Mouse (Mus musculus): ENCODE data around the gene Scnn1b. TPM values are rescaled to one million over a fixed set of nuclear protein-coding genes. Genes with fewer than 3 reads are reported as not detected.

Gene Scnn1b
- polyA plus RNA-seq, 1 experiment = not detected

- Histone ChIP-seq H3K4me2 (ENCODE audit: low read depth) (no peak overlapping the region), H3K4me3 (no peak overlapping the region), H3K36me3 (ENCODE audit: control insufficient read depth, insufficient read depth) (peaks cover 12% of the 10 kb centered on the region), H3K27me3 (ENCODE audit: control insufficient read depth, insufficient read depth, insufficient read length) (no peaks in the 10 kb centered on the region), H3K79me2 (ENCODE audit: control insufficient read depth, insufficient read depth) (no peaks in the 10 kb centered on the region), H3ac (ENCODE audit: control insufficient read depth, insufficient read length) (no peak overlapping the region)
- TF ChIP-seq POLR2A (IDR thresholded peaks at IDR 0.05; ENCODE audit: insufficient read length, low read depth) = no peak
- no peak for TF ChIP-seq E2F4 (IDR thresholded peaks at IDR 0.05; ENCODE audit: insufficient read depth)
- peak; percentile 29 to 99 (median 97) for TF ChIP-seq MYOD1 (IDR thresholded peaks at IDR 0.05; ENCODE audit: control insufficient read depth in 1 of 3, insufficient read length in 2 of 3, low read depth in 2 of 3)
Measured at GRCm38 (mm10) chr7:121954891-121955669, 90.2 kb downstream of the Scnn1b start.

GRCm38 (mm10) chr7:121955802-121956201 is 91.0 kb downstream of the Scnn1b start:
- no peaks in the 10 kb centered on the region for H3K27me3 ChIP-seq (ENCODE audit: control insufficient read depth, insufficient read depth, insufficient read length)
- H3K4me2 ChIP-seq (ENCODE audit: low read depth) = no peak overlapping the region
- TF ChIP-seq POLR2A (IDR thresholded peaks at IDR 0.05; ENCODE audit: insufficient read length, low read depth) (no peak), USF1 (IDR thresholded peaks at IDR 0.05; ENCODE audit: low read depth) (no peak), TCF3 (IDR thresholded peaks at IDR 0.05; ENCODE audit: insufficient read length, low read depth) (no peak), MYOD1 (IDR thresholded peaks at IDR 0.05; ENCODE audit: control insufficient read depth in 1 of 3, insufficient read length in 2 of 3, low read depth in 2 of 3) (no peak), REST (IDR thresholded peaks at IDR 0.05; ENCODE audit: insufficient read depth, insufficient read length) (no peak), MYOG (IDR thresholded peaks at IDR 0.05; ENCODE audit: control insufficient read depth in 1 of 3, insufficient read depth in 1 of 3, insufficient read length in 2 of 3, low read depth in 2 of 3) (no peak)
- H3K36me3 ChIP-seq (ENCODE audit: control insufficient read depth, insufficient read depth) = peaks cover 12% of the 10 kb centered on the region
- no peak overlapping the region for H3ac ChIP-seq (ENCODE audit: control insufficient read depth, insufficient read length)
- no peaks in the 10 kb centered on the region for H3K79me2 ChIP-seq (ENCODE audit: control insufficient read depth, insufficient read depth)
- no peak overlapping the region for H3K4me3 ChIP-seq

- no peaks in the 10 kb centered on the region for H3K27me3 ChIP-seq (ENCODE audit: control insufficient read depth, insufficient read depth, insufficient read length)
- TF ChIP-seq REST (IDR thresholded peaks at IDR 0.05; ENCODE audit: insufficient read depth, insufficient read length) (no peak), SRF (IDR thresholded peaks at IDR 0.05; ENCODE audit: control insufficient read depth, insufficient read length, low read depth) (no peak), POLR2A (IDR thresholded peaks at IDR 0.05; ENCODE audit: insufficient read length, low read depth) (no peak), MYOD1 (IDR thresholded peaks at IDR 0.05; ENCODE audit: control insufficient read depth in 1 of 3, insufficient read length in 2 of 3, low read depth in 2 of 3) (no peak), CEBPB (IDR thresholded peaks at IDR 0.05; ENCODE audit: insufficient read depth, poor library complexity, severe bottlenecking) (no peak), E2F4 (IDR thresholded peaks at IDR 0.05; ENCODE audit: insufficient read depth) (no peak), TCF3 (IDR thresholded peaks at IDR 0.05; ENCODE audit: insufficient read length, low read depth) (no peak), TCF12 (IDR thresholded peaks at IDR 0.05; ENCODE audit: insufficient read depth, poor library complexity, severe bottlenecking) (no peak), MYOG (IDR thresholded peaks at IDR 0.05; ENCODE audit: control insufficient read depth in 1 of 3, insufficient read depth in 1 of 3, insufficient read length in 2 of 3, low read depth in 2 of 3) (no peak), POLR2AphosphoS2 (IDR thresholded peaks at IDR 0.05; ENCODE audit: insufficient read length, low read depth) (no peak), MAX (IDR thresholded peaks at IDR 0.05; ENCODE audit: low read depth) (no peak), USF1 (IDR thresholded peaks at IDR 0.05; ENCODE audit: low read depth) (no peak)
- peaks cover 8% of the 10 kb centered on the region for H3K36me3 ChIP-seq (ENCODE audit: control insufficient read depth, insufficient read depth)
- no peak overlapping the region for H3ac ChIP-seq (ENCODE audit: control insufficient read depth, insufficient read length)
- H3K79me2 ChIP-seq (ENCODE audit: control insufficient read depth, insufficient read depth) = no peaks in the 10 kb centered on the region
- H3K4me3 ChIP-seq = no peak overlapping the region
- H3K4me2 ChIP-seq (ENCODE audit: low read depth) = no peak overlapping the region
Measured at GRCm38 (mm10) chr7:121961913-121962570, 97.2 kb downstream of the Scnn1b start.

GRCm38 (mm10) chr7:121962571-121962959 is 97.7 kb downstream of the Scnn1b start:
- no peak for TF ChIP-seq POLR2AphosphoS2 (IDR thresholded peaks at IDR 0.05; ENCODE audit: insufficient read length, low read depth)
- TF ChIP-seq CEBPB (IDR thresholded peaks at IDR 0.05; ENCODE audit: insufficient read depth, poor library complexity, severe bottlenecking) = no peak
- no peak for TF ChIP-seq POLR2A (IDR thresholded peaks at IDR 0.05; ENCODE audit: insufficient read length, low read depth)
- TF ChIP-seq MYOD1 (IDR thresholded peaks at IDR 0.05; ENCODE audit: control insufficient read depth in 1 of 3, insufficient read length in 2 of 3, low read depth in 2 of 3) = no peak
- no peak for TF ChIP-seq SRF (IDR thresholded peaks at IDR 0.05; ENCODE audit: control insufficient read depth, insufficient read length, low read depth)
- TF ChIP-seq REST (IDR thresholded peaks at IDR 0.05; ENCODE audit: insufficient read depth, insufficient read length) = no peak
- no peak for TF ChIP-seq E2F4 (IDR thresholded peaks at IDR 0.05; ENCODE audit: insufficient read depth)
- TF ChIP-seq MYOG (IDR thresholded peaks at IDR 0.05; ENCODE audit: control insufficient read depth in 1 of 3, insufficient read depth in 1 of 3, insufficient read length in 2 of 3, low read depth in 2 of 3) = no peak
- no peak for TF ChIP-seq MAX (IDR thresholded peaks at IDR 0.05; ENCODE audit: low read depth)
- no peak for TF ChIP-seq TCF3 (IDR thresholded peaks at IDR 0.05; ENCODE audit: insufficient read length, low read depth)
- no peak for TF ChIP-seq TCF12 (IDR thresholded peaks at IDR 0.05; ENCODE audit: insufficient read depth, poor library complexity, severe bottlenecking)
- no peak for TF ChIP-seq USF1 (IDR thresholded peaks at IDR 0.05; ENCODE audit: low read depth)
- peaks cover 8% of the 10 kb centered on the region for H3K36me3 ChIP-seq (ENCODE audit: control insufficient read depth, insufficient read depth)
- no peak overlapping the region for H3ac ChIP-seq (ENCODE audit: control insufficient read depth, insufficient read length)
- H3K27me3 ChIP-seq (ENCODE audit: control insufficient read depth, insufficient read depth, insufficient read length) = no peaks in the 10 kb centered on the region
- no peaks in the 10 kb centered on the region for H3K79me2 ChIP-seq (ENCODE audit: control insufficient read depth, insufficient read depth)
- H3K4me3 ChIP-seq = no peak overlapping the region
- H3K4me2 ChIP-seq (ENCODE audit: low read depth) = no peak overlapping the region

Measured in myocyte (in vitro differentiated cells).